Mouse (Mus musculus) spleen, adult 12 weeks (tissue): ENCODE measurements around the gene Hephl1.
"Not testable (repeated sequence)": the region's sequence is repeated elsewhere in the genome, so short reads cannot be mapped to it uniquely, and the experiment has no call there.

Experiments
- DNase-seq: peaks from one replicate; pipeline ENCODE4 v3.0.0; 2022; ENCODE audit warnings: low spot score

Gene Hephl1

DNA sequence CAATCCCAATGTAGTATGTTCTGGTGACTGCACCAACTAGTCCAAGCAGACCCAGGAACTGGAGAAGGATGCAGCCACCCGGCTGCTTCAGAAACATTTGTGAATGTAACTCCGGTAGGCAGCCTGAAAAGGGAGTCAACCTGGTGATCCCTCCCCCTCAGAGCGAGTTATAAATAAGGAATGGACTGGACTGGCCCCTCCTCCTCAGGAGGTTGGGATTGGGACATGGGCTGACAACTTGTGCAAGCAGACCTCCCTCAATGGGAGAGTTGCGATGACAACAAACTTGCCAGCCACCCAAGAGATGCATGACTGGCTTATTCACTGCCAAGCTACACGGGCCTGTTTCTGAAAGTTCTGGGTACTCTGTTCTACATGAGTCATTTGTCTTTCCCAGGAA, at the start of gene Hephl1:
Gene Hephl1, minus strand, starts transcription at position 101 of the 400 bp plus-strand sequence.
- no peak for DNase-seq

DNA sequence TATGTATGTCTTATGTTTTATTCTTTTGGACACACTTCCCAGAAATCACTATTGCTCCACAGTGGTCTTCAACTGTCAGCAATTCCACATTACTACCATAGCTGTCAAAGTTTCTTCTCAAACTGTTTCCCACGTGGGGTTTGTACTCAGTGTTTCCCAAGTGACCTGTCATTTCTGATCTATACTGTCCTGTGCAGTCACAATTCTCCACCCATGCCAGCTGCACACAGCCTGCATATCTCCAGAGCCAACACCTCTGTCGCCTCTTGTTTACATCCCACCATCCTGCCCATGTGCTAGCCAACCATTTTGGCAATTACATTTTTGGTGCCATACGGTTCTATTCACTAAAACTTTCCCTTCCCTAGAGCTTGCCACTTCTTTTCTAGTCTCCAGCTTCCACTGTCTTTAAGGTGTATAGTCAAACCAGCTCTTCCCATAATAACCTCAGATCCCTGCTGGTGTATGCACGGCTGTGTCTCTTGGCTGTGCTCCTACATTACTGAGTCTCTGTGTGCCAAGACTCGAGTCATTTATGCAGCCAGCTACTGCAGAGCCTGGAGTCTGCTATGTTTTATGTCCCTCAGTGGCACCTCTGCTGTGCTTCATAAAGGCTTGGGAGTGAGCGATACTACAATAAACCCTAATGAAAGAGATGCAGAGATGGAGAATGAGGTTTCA, 37.5 kb upstream of the Hephl1 start:
- no peak for DNase-seq

DNA sequence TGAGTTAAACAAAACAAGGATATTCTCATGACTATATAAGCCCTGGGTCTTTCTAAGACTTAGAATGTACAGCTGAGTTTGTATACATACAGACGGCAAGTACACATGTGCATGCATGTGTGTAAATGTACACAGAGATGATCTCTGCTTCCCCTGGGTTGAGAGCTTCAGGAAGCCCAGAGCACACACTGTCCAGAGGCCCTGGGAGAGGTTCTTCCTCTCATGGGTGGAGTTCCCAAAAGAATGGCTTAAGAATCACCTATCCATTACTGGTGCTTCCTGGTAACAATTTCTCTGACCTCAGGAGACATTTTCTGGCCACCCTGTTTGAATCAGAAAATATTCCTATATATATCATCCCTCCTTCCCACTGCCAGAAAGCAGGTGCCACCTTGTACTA, 28.6 kb upstream of the Hephl1 start:
- DNase-seq = no peak

DNA sequence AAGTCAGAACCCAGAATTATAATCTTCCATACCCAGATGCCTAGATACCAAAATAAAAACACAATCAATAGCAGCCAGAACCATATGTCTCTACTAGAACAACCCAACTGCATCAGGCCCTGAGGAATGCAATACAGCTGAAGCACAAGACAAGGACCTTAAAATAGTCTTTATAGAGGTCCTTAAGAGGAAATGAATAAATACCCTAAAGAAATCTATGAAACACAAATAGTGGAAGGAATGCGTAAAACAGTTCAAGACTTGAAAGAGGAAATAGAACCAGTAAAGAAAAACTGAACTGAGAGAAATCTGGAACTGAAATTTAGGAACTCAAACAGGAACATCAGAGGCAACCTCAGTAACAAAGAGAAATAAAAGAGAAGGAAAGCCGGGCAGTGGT, 14.0 kb upstream of the Hephl1 start:
- DNase-seq = no peak

DNA sequence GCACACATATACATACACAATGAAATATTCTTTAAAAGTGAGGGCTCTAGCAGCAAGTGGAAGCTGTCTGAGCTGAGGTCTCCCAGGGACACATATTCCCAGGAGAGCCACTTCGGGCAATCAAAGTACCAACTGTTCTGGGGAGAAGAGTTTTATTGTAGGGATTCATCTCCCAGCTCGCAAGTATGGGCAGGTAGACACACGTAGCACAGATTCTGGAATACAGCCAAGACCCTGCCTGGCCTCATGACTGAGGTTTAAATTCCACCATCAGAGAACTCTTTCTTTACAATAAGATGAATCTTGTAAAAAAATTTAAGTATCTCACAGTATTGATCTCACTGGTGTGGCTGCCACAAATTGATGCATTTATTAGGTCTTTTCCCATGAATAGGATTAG, 10.5 kb upstream of the Hephl1 start:
- no peak for DNase-seq

DNA sequence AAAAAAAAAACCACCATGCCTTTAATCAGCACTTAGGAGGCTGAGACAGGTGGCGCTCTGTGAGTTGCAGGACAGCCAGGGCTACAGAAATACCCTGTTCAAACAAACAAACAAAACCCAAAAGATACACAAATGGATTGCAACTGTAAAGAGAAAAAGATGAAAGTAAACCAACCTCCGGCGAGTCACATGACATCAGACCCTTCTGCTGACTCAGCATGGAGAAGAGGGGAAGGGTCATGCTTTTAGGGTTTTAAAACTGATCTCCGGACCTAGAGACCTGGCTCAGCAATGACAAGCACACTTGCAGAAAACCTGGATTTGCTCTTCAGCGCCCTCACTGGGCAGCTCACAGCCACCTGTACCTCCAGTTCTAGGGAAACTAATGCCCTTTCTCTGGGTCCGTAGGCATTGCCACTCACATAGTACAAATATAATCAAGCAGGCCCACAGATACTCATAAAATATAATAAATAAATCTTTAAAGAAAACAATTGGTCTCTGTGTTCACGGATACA, 9.0 kb upstream of the Hephl1 start:
- DNase-seq = no peak

DNA sequence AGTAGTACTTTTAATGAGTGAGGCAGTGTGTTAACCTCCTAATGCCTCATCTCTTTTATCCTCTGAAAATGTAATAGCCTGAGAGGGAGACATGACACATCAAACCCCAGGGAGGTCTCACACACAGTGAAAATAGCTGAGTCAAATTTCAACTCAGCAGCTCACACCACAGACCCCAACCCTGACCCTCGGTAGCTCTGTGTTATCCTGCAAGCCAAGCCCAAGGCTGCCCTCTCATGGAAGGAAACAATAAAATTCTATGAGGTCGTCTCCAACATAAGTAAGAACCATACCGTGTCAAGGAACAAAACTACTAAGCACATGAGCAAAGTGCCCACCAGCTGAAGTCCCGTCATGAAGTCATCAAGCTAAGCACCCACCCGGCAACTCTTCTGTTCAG, 8.3 kb upstream of the Hephl1 start:
- DNase-seq = no peak

DNA sequence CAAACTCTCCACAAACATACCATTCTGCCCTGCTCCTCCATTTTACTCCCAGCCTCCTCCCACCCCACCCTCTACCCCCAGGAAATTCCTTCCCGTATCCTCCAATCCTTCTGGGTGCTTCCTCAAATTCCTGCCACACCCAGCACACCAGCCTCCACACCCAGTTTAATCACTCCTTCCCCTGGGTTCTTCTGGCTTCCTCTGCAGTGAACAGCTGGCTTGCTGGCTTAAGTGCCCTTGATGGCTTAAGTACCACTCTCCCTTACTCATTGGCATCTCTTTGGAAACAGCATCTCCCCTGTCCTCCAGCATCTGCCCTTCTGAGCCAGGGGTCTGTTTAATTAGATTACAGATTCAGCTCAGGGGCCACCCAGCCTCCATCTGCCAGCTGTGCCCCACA, 7.6 kb upstream of the Hephl1 start:
- DNase-seq = no peak

DNA sequence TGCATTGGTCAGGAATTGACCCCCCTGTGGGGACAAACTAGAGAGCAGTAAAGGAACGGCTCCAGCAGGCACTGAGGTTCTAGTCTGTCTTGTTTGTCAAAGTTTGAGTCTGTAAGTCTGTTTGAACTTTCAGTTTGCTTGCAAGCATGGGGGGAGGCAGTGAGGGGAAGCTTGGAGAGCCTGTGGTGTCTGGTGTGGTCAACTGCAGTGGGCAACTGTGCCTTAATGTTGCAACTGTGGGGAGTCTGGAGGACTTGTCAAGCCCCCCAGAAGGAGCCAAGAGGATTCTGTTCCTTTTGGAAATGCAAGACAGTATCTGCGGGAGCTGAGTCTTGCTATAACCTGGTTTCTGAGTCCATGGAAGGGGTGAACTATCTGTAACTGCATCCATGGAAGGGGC, 4.3 kb upstream of the Hephl1 start:
- no peak for DNase-seq

DNA sequence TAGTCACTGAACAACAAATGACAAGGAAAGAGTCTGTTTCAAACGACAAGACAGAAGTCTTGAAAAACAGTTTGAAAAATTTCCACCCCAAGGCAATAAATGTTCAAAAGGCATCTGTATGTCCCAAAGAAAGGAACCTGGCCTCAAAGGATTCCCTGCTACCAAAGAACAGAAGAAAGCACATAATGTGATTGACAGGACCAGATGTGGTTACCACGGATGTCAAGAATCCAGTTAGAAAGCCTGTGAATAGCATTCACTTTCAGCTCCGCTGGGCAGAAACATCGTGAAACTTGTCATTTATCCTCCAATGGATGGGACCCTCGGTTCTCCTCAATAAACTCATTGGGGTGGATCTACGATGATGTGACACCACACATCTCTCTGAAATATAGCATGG, 2.2 kb upstream of the Hephl1 start:
- DNase-seq = no peak

DNA sequence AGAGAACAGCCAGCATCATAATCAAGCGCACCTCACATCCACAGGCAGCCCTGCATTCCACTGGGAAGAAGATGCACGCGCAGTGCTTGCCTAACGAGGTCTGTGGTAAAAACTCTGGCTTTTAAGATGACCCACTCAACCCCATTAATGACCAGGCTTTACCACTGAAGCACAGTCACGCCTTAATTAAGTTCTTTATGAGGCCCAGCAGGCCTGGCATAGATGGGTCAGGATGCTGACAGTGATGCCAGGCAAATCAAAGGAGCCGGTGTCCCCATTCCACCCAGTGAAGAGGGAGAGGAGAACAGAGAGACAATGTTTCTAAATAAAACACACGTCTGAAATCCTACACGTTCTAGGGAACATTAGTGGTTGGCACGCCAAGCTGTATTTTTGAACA, 3.8 kb downstream of the Hephl1 start:
- no peak for DNase-seq

DNA sequence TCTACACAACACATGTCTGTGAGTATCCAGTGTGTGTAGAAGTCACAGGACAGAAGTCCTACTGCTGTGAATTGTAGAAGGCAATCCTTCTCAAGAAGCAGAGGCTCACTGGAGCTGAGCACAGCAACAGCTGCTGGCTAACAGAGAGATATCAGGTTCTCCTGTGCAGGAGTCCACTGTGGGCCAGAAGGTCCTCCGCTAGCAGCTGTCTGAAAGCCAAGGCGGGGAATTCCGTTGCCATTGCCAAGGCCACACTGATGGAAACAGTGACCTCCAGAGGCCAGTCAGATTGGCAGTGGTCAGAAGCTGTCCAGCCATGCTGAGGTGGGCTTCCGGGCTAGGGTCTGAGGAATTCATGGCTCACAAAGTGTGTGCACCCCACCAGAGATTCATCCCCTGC, 6.8 kb downstream of the Hephl1 start:
- DNase-seq = no peak

DNA sequence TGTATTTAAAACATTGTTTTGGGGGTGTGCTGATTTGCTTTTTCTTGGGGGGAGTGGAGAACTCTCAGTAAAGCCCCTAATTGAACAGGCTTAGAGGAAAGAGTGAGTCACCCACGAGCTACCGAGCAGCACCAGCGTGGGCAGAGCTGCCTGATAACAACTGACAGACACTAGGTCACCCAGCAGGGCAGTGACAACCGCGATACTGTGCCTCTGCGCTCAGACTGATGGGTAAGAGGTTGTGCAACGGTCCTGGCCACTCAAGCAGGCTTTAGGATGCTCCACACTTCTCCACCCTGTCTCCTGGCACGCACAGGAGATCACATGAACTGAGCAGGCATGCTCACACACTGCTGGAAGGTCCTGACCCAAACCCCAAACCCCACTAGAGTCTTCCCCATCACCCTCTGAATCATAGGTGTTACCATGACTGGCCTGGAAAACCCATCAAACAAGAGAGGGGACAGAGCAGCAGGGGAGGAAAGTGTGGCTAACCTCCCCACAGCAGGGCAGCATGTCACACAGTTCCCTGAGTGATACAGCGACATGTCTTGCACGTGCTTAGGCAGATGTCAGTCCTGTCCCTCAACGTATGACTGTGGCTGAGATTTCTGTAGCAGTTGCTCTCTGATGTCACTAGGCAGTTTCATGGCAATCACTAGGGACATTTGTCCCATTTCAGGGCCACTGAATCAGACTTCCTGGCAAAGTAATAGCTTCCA, 8.2 kb downstream of the Hephl1 start:
- DNase-seq = no peak

DNA sequence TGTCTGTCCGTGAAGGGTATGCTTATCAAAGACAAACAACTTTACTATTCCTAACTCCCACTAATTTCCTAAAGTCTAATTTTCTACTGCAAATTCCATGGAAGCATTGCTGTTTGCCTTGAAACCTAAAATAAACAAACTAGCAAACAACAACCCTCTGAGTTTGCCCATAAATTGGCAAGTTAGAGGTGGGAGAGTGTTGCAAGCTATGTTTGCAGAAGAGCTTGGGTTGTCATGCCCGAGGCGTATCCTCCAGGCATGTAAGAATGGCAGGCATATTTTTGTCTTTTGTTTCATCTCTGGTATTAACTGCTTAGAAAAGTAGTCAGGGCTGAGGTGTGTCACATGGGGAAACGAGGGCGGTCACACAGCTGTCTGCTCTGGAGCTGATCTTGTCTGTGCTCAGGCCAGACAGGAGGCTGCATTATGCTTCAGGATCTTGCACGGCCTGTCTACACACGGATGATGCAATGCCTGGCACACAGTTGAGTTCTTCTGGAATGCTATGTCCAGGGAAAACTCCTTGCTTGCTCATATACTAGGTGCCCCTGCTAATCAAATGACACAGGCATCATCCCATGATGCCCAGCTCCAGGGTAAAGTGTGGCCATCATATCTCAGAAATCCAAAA, 10.3 kb downstream of the Hephl1 start:
- no peak for DNase-seq

DNA sequence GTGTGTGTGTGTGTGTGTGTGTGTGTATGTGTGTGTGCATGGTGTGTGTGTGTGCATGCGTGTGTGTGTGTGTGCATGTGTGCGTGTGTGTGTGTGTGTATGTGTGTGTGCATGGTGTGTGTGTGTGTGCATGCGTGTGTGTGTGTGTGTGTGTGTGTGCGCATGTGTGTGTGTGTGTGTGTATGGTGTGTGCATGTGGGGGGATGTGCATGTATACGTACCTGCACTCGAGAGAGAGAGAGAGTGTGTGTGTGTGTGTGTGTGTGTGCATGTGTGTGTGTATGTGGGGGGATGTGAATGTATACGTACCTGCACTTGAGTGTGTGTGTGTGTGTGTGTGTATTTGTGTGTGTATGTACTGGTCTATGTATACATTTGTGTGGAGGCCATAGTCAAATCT, 13.5 kb downstream of the Hephl1 start:
- not testable (repeated sequence) for DNase-seq

DNA sequence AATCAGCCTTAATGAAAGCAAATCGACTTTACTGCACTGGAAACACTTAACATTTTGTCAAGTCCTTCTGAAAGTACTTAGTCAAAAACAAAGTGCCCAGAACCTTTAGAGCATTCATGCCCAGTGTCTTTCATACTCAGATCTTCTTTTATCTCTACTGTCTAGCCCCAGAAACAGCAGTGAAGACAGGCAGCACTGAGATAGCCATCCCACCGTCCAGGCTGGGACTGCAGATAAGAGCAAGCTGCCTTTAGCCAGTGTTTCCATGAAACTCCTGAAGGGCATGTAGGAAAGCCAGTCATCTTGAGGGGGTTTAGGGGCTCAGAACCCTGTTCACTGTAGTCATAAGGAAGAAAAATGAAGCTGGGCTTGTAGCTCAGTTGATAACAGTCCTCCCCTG, 14.7 kb downstream of the Hephl1 start:
- no peak for DNase-seq

DNA sequence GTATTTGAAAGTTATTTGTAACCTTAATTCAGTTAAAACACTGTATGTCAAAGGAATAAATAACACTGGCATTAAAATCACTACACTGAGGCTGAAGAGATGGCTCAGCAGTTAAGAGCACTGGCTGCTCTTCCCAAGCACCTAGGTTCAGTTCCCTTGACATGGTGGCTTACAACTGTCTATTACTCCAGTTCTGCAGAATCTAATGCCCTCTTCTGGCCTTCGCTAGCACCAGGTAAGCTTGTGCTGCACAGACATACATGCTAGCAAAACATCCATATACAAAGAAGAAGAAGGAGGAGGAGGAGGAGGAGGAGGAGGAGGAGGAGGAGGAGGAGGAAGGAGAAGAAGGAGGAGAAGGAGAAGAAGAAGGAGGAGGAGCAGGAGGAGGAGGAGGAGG, 15.7 kb downstream of the Hephl1 start:
- no peak for DNase-seq

DNA sequence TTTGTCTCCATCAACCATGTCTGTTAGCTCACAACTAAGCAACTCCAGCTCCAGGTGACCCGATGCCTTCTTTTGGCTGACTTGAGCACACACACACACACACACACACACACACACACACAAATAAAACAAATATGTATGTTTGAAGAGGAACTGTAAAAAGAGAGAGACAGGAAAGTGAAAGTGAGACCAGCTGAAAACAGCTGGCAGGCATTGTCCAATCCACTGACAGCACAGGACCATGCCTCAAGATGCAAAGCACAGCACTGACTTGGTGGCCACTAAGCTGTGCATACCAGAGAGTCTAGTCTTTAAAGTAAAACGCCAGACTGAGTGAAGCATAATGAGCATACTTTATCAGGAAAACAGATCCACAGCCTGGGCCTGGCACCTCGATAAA, 16.7 kb downstream of the Hephl1 start:
- no peak for DNase-seq

DNA sequence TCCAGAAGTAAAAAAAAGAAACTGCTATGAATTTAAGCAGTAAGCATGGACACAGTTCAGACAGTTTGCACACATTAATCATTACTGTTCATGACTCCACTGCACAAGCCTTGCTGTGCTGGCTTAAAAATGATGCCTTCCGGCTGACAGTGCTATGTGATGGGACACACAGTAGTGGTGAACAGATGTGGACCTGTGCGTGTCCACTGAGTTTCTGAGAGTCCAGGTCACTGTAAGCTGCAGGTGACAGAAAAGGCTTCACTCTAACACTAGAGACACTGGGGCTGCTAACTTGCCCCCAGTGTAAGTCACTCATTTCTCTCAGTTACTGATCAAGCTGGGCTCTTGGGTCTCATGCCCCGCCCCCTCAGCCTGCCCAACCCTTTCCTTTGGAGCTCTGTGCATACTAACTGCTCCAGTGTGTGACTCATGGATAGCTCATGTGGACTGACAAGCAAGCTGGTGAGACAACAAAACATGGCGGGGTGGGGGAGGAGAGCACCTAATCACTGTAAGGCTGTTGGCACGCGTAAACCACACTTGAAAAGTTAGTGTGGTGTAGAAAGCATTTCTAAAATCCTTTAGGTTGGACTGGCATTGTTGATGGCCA, 43.1 kb downstream of the Hephl1 start:
- no peak for DNase-seq

DNA sequence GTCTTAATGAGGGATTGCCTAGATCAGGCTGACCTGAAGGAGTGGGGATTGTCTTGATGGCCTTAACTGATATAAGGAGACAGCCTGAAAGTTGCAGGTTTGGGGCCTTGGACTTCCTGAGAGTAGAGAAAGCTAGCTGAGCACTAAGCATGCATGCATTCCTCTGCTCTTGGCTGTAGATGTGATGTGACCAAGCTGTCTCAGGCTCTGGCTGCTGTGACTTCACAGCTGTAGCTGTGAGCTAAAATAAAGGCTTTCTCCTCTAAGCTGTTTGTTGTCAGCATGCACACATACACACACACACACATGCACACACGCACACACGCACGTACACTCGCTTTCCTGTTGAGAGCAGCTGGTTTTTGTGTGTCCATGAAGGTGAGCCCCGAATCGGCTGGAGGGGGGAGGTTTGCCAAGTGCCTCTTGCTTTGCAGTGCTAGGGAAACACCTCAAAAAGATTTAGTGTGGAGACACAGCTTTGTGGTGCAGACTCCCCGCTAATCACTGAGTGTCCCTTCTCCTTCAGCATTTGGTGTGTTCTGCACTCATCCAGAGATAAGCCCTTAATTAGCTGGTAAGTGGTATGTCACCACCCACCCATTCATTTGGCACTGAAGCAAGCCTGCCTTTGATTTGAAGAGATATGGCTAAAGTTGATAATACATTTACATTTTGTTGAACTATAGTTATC, 43.8 kb downstream of the Hephl1 start:
- DNase-seq = no peak

DNA sequence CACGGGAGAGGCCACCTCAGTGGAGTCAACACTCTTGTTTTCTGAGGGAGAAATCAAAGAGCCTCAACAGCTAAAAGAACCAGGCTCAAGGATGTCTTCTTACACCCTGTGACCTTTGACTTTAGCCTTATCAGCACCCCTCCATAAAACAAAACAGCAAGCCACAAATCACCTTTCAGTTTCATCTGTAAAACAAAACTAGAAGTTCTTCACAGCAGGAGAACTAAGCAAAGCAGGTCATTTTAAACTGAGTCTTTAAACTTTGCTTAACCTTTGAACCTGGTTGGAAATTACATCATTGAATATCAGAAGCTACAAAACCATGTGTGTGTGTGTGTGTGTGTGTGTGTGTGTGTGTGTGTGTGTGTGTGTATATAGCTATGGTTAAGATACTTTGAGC, 47.7 kb downstream of the Hephl1 start:
- DNase-seq = no peak

DNA sequence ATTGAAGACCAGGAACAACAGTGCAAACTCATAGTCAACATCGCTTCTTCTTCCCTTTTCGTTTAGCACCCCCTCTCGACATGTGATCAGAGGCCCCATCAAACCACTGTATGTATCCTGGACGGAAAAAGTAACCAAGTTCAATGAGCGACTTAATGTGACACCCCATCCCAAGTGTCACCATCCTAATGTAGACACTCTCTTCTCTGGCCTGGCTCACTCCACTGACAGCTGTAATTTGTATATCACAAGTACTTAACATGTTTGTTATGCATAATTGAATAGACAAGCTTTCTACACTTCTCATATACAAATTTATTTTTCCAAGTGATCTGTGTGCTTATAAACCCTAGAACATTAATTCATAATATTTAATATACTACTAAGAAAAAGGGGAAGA, 51.1 kb downstream of the Hephl1 start:
- no peak for DNase-seq
